Mouse (Mus musculus) adrenal gland, postnatal 36 days (tissue): ENCODE measurements around the gene Tjp2. TPM values are rescaled to one million over a fixed set of nuclear protein-coding genes. Genes with fewer than 3 reads are reported as not detected.
"Not testable (repeated sequence)": the region's sequence is repeated elsewhere in the genome, so short reads cannot be mapped to it uniquely, and the experiment has no call there.

ENCODE experiments used
- DNase-seq, 2 experiments: peaks; one replicate each; pipeline ENCODE4 v3.0.0; 2021; ENCODE audit warnings: mixed read lengths in 1 of 2
- total RNA-seq, 2 experiments: library from RNA; stranded (reverse); gene quantifications; 2 replicates each; pipeline ENCODE4 v1.2.3; 2021

Gene Tjp2
- total RNA-seq, 2 experiments from 2014 or later, result 7.7 to 12.2 TPM

DNA sequence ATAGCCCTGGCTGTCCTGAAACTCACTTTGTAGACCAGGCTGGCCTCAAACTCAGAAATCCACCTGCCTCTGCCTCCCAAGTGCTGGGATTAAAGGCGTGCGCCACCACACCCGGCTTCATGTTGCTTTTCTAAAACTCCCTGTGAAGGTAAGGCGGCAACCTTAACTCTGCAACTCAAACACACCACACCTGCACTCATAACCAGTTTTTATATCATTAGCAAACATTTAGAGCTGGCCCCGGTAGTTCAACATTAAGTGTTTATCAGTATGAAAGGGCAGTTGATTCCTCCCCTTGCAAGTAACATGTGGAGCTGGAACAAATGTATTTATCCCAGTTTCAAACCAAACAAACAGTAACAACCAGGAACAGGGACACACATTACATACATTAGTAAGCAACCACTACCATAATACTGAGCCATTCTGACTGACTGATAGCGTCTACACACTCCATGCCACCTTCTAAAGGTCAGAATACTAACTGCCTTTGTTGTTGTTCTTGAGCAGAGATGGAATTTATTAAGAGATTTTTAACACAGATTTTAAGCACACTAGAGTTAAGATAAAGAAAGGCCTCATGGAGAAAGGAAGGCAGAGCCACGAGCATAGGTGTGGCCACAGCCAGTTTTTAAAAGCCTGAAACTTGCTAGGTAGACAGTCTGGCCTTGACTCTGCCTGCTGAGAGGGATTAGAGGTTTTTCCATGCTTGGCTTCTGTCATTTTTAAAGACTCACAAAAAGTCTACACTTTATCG, 101.1 kb downstream of the Tjp2 start:
- no peak for DNase-seq

- no peak for DNase-seq
Measured at GRCm38 (mm10) chr19:24123087-24123486, 101.7 kb downstream of the Tjp2 start.

GRCm38 (mm10) chr19:24122647-24123046, 102.2 kb downstream of the Tjp2 start:
- no peak for DNase-seq

- no peak for DNase-seq
Measured at GRCm38 (mm10) chr19:24120811-24121210, 104.0 kb downstream of the Tjp2 start.

GRCm38 (mm10) chr19:24118775-24119174, 106.1 kb downstream of the Tjp2 start:
- DNase-seq, result peak; percentile 22 to 26

- DNase-seq, result no peak
Measured at GRCm38 (mm10) chr19:24111581-24111980, 113.2 kb downstream of the Tjp2 start.

GRCm38 (mm10) chr19:24107707-24108106, 117.1 kb downstream of the Tjp2 start:
- no peak for DNase-seq

DNA sequence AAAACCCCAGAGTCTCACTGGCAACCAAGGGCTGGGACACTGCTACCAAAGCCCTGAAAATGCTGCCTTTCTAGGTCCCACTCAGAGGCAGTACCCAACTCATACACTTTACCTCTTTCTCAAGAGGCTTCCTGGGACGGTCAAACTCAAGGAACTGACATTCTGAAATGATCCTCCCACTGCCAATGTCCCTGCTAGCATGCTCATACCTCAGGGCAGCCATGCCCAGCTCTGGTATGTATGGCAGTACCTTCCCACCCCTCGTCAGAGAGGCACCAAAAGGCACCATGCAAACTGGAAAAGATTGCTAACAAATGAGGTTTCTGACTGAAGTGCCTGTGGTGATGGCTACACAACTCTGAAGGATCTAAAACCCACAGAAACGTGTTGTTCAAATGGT, 121.0 kb downstream of the Tjp2 start:
- DNase-seq, result no peak

- DNase-seq, result no peak
Measured at GRCm38 (mm10) chr19:24102562-24103126, 122.2 kb downstream of the Tjp2 start.

GRCm38 (mm10) chr19:24101183-24101582, 123.6 kb downstream of the Tjp2 start:
- DNase-seq, result no peak

DNA sequence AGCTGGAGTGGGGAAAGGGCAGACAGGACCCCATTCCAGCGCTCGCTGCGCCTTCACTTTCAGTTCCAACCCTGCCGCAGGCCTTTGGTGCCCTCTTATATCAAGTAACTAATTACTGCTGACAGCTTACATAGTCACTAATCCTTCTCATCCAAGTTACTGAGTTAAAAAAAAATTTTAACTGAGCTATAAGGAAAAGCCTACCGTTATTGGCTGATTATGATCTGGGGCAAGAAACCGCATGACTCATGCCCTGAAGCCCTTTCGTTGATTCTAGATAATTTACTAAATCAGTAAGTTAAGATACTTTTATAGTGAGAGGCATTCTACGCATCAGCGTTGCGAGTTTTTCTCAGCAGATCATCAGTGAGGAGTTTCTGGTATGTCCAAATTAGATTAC, 126.1 kb downstream of the Tjp2 start:
- DNase-seq, result no peak

DNA sequence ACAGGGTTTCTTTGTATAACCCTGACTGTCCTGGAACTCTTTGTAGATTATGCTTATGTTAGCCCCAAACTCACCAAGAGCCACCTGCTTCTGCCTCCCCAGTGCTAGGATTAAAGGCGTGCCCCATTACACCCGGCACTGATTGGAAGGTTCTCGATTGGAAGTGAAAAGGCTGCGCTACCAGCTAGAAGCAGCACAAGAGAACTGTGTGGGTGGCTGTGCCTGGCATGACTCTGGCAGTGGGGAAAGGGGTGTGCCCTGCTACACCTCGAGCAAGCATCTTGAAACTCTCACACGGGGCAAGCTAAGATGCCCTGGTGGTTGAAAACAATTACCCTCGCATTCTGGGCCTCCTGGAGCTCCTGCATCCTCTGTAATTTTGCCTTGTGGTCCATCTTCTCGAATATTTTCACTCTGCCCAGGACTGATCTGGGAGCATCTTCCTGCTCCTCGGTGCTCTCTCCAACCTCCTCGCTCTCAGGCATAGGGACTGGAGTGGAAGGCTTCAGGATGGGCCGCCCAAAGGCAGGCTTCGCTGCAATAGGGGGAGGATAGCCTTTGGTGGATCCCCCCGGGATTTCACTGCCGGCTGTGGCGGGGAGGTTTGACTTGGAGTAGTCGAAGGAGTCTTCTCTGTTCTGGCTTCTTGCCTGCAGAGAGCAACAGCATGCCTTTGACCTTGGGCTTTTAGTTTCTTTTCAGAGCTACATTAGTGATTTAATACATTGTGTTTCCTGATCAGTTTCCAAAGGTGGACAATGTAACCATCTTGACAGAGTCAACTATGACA, 127.0 kb downstream of the Tjp2 start:
- DNase-seq, result no peak

DNA sequence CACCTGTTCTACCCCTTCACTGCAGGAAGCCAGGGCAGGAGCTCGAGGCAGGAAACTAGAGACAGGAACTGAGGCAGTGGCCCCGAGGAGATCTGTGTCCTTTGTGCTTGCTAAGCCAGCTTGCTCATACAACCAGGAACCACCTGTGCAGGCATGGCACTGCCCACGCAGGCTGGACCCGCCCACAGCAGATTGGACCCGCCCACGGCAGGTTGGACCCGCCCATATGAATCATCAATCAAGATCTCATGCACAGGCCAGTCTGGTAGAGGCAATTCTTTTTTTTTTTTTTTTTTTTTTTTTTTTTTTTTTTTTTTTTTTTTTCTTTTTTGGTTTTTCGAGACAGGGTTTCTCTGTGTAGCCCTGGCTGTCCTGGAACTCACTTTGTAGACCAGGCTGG, 132.8 kb downstream of the Tjp2 start:
- not testable (repeated sequence) for DNase-seq

DNA sequence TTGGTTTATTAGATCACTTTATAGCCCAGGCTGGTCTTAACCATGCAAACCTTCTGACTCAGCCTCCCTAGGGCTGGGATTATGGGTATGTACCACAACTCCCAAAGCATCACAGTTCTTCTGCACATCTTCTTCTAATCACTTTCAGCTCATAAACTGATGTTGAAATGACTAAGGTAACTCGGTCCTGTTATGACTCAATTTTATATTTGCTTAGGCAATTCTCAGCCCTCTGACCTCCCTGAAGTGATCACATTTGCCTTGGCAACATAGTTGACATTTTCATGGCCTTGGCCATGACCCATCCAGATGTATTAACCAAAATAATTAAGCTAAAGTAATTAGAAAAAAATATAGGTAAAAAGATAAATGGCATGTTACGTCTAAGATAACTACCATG, 134.5 kb downstream of the Tjp2 start:
- DNase-seq, result no peak

DNA sequence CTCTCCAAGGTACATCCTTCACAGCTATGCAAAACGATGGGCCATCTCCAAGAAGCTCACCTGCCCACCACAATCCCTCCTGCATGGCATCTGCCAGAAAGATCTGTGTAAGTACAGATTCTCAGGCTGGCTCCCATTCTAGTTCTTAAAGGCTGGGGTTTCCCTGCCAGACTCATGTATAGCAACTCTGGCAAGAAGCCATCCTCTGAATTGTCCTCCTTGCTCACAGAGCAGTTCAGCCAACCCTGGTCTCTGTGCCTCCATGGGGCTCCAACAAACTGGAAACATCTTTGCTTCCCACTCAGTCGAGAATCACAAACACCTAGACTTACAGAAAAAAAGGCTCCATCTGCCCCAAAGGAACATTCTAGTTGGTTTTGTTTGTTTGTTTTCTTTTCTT, 139.5 kb downstream of the Tjp2 start:
- DNase-seq, result no peak

- DNase-seq, result no peak
Measured at GRCm38 (mm10) chr19:24080417-24081080, 144.3 kb downstream of the Tjp2 start.

DNA sequence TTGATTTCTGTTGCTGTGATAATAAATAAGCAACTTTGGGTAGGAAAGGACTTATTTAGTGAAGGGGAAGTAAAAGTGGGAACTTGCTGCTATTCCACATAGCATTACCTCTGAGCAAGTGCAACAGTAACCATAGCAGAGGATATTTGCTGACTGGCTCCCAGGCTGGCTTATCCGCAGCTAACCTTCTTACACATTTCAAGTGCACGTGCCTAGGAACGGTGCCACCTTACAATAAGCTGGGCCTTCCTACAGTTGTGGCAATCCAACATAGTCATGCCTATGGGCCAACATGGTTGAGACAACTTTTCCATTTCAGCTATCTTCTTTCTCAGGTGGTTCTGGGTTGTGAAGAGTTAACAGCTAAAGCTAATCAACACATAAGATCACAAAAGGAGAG, 147.2 kb downstream of the Tjp2 start:
- DNase-seq, result no peak

- no peak for DNase-seq
Measured at GRCm38 (mm10) chr19:24076536-24076935, 148.3 kb downstream of the Tjp2 start.

DNA sequence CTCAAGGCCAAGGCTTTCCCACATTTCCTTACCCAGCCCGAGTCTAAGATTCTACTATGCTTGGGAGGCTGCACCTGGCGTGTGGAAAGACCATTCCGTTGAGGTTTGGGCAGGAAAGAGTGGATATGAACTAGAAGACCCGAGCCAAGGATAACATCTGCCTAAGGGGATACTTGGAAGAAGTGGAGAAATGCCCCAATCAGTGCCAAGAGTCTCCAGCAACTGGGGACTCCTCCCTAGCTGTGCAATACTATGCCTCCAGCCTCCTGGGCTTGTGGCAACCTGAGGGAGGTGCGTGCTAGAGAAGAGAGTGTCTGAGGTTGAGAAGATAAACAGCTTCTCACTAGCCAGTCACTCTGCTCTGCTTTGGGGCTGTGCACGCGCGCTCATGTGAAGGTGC, 148.9 kb downstream of the Tjp2 start:
- no peak for DNase-seq

GRCm38 (mm10) chr19:24073155-24073554, 151.7 kb downstream of the Tjp2 start:
- no peak for DNase-seq

GRCm38 (mm10) chr19:24064348-24064895, 160.4 kb downstream of the Tjp2 start:
- DNase-seq, result no peak

GRCm38 (mm10) chr19:24063585-24063984, 161.2 kb downstream of the Tjp2 start:
- DNase-seq, result no peak
